Mouse (Mus musculus) myocyte (in vitro differentiated cells): Measurements from ENCODE around the gene Ppil6.

Experiments
- MYOD1 ChIP-seq, 3 experiments: IDR thresholded peaks; one replicate each; pipeline ENCODE4 v1.6.1; 2011; ENCODE audit warnings: control low read depth in 2 of 3, low read depth in 2 of 3, mild to moderate bottlenecking in 2 of 3, moderate library complexity in 1 of 3; ENCODE audit not compliant: insufficient read length in 2 of 3, control insufficient read depth in 1 of 3
- POLR2A ChIP-seq: IDR thresholded peaks from one replicate; pipeline ENCODE4 v1.6.1; 2011; ENCODE audit warnings: low read depth, mild to moderate bottlenecking, control low read depth, moderate library complexity; ENCODE audit not compliant: insufficient read length
- POLR2AphosphoS2 ChIP-seq: IDR thresholded peaks from one replicate; pipeline ENCODE4 v1.6.1; 2011; ENCODE audit warnings: low read depth, control low read depth; ENCODE audit not compliant: insufficient read length

GRCm38 (mm10) chr10:41555081-41555480, 64.8 kb downstream of the Ppil6 start:
- TF ChIP-seq POLR2AphosphoS2 (no peak), POLR2A (no peak), MYOD1 (IDR thresholded peaks at IDR 0.05; ENCODE audit: control insufficient read depth in 1 of 3, insufficient read length in 2 of 3, low read depth in 2 of 3) (peak; percentile 75 to 82 (median 80))
